Mouse (Mus musculus) stomach, embryonic 15.5 days (tissue): ENCODE data around the gene Mindy3. TPM values are rescaled to one million over a fixed set of nuclear protein-coding genes. Genes with fewer than 3 reads are reported as not detected.

Source experiments
- ATAC-seq: fragments of 200-750 bp; cut with Nextera tagmentation; 2 replicates; pipeline ENCODE4 v1.8.0; 2017; ENCODE audit warnings: low read depth, moderate number of reproducible peaks, moderate TSS enrichment; ENCODE audit not compliant: insufficient read depth, low FRiP score
- H3K27ac ChIP-seq: fragments of 300-500 bp; sonication (generic); 2 replicates; pipeline ENCODE4 v1.5.1; 2015; ENCODE audit warnings: mild to moderate bottlenecking, inconsistent platforms
- H3K27me3 ChIP-seq: fragments of 300-500 bp; sonication (generic); replicated peaks from 2 replicates; pipeline ENCODE4 v1.6.1; 2015; ENCODE audit warnings: inconsistent platforms
- H3K36me3 ChIP-seq: fragments of 300-500 bp; sonication (generic); 2 replicates; pipeline ENCODE4 v1.6.1; 2015; ENCODE audit warnings: inconsistent platforms
- H3K4me1 ChIP-seq: fragments of 300-500 bp; sonication (generic); 2 replicates; pipeline ENCODE4 v1.6.1; 2015; ENCODE audit warnings: inconsistent platforms
- H3K4me2 ChIP-seq: fragments of 300-500 bp; sonication (generic); 2 replicates; pipeline ENCODE4 v1.6.1; 2015; ENCODE audit warnings: mild to moderate bottlenecking, inconsistent platforms
- H3K4me3 ChIP-seq: fragments of 300-500 bp; sonication (generic); replicated peaks from 2 replicates; pipeline ENCODE4 v1.5.1; 2015; ENCODE audit warnings: inconsistent platforms
- H3K9ac ChIP-seq: fragments of 300-500 bp; sonication (generic); 2 replicates; pipeline ENCODE4 v1.6.1; 2015; ENCODE audit warnings: inconsistent platforms
- H3K9me3 ChIP-seq: fragments of 300-500 bp; sonication (generic); 2 replicates; pipeline ENCODE4 v1.6.1; 2016; ENCODE audit warnings: inconsistent platforms
- WGBS: fragments of 180-500 bp; shearing (Covaris S2); methylation state at CpG from one replicate; pipeline ENCODE4 v1.1.7; 2015; 5-methylcytosine and 5-hydroxymethylcytosine counted together
- polyA plus RNA-seq: library from polyadenylated mRNA; unstranded; fragments of >200 nt; fragmentation: Nextera tagmentation; extraction: Ambion mirVana; gene quantifications from 2 replicates; pipeline ENCODE4 v1.2.1, GENCODE M21; 2015

The Mindy3 gene
- polyA plus RNA-seq, 1 experiment from 2014 or later = 23.5 TPM

- Histone ChIP-seq H3K4me3 (no peak overlapping the region), H3K9me3 (no peaks in the 10 kb centered on the region), H3K27me3 (no peaks in the 10 kb centered on the region), H3K4me1 (peaks cover 11% of the 10 kb centered on the region), H3K36me3 (no peaks in the 10 kb centered on the region), H3K4me2 (no peak overlapping the region), H3K27ac (peak overlapping the region; percentile 22; the same call in 1 of the 2 replicates), H3K9ac (no peak overlapping the region)
- ATAC-seq = peak; percentile 81
- WGBS = 49% methylated on average over 6 of the region's 6 CpGs
Observed at GRCm38 (mm10) chr2:12325417-12325816, 93.9 kb downstream of the Mindy3 start.

DNA sequence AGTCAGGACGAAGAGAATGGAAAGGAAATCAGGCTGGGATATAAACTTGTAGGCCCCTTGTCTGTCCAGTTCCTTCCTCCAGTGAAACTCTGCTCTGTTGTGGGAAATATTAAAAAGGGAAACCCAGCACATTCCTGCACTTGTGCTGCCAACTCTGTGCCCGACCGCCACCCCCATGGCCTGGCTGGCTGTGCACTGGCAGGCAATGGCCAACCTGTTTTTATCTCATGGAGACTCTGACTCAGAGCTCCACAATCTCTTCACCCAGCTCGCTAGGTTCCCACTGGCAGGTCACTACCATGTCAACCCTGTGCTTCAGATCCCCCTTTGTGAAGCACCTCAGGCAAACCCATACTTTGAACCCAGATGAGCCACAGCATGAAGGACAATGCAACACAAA is 98.4 kb downstream of the Mindy3 start:
- Histone ChIP-seq H3K9me3 (no peaks in the 10 kb centered on the region), H3K36me3 (no peaks in the 10 kb centered on the region), H3K9ac (no peak overlapping the region), H3K27me3 (no peaks in the 10 kb centered on the region), H3K4me1 (0 out of 2 replicates have a peak, but pooled peaks cover 3% of the 10 kb centered on the region), H3K27ac (no peak overlapping the region), H3K4me2 (no peak overlapping the region), H3K4me3 (no peak overlapping the region)
- 73% methylated on average over 4 of the region's 4 CpGs for WGBS
- ATAC-seq = no peak

DNA sequence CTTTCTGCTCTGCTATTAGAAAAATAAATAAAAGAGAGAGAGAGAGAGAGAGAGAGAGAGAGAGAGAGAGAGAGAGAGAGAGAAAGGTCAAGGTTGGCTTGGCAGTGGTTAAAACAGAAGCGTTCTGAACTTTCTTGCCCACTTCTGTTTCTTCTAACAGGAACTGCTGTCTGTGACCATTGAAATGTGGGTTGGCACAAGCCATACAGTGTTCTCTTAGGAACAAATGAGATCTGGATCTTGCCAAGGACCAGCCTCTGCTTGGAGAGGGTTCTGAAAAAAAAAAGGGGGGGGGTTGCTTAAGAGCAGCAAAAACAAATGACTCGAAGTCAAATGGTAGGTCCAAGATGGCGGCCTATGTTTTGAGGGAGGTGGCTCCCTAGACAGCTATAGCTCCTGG is 100.6 kb downstream of the Mindy3 start:
- WGBS = 88% methylated on average over 3 of the region's 3 CpGs
- no peak overlapping the region for H3K27ac ChIP-seq
- H3K4me3 ChIP-seq = no peak overlapping the region

DNA sequence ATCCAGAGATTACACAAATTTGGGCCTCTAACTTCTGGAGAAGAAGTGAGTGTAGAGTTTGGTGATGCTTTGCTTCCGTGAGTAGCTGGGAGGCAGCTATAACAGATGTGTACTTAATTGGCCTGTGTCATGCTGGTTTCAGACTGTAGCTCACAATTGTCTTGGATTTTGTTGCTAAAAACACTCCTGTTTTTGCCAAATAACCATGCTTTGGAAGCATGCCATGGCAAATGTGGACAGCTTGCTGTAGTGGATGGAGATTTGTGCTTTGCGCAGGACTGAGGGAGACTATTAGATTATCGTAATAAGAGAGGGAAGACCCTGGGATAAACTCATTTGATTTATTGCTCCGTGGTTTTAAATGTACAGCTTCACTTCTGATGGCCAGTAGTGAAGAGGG is 101.2 kb downstream of the Mindy3 start:
- ATAC-seq = no peak
- WGBS = 72% methylated on average over 4 of the region's 4 CpGs
- Histone ChIP-seq H3K27me3 (no peaks in the 10 kb centered on the region), H3K9ac (no peak overlapping the region), H3K4me3 (no peak overlapping the region), H3K36me3 (no peaks in the 10 kb centered on the region), H3K9me3 (no peaks in the 10 kb centered on the region), H3K4me2 (no peak overlapping the region), H3K27ac (no peak overlapping the region), H3K4me1 (0 out of 2 replicates have a peak, but pooled peaks cover 3% of the 10 kb centered on the region)

More for the DNA sequence above, 100.6 kb downstream of the Mindy3 start:
- no peaks in the 10 kb centered on the region for H3K36me3 ChIP-seq
- no peaks in the 10 kb centered on the region for H3K9me3 ChIP-seq
- no peak overlapping the region for H3K4me2 ChIP-seq
- no peak for ATAC-seq
- no peak overlapping the region for H3K9ac ChIP-seq
- H3K27me3 ChIP-seq = no peaks in the 10 kb centered on the region
- H3K4me1 ChIP-seq = 0 out of 2 replicates have a peak, but pooled peaks cover 3% of the 10 kb centered on the region

DNA sequence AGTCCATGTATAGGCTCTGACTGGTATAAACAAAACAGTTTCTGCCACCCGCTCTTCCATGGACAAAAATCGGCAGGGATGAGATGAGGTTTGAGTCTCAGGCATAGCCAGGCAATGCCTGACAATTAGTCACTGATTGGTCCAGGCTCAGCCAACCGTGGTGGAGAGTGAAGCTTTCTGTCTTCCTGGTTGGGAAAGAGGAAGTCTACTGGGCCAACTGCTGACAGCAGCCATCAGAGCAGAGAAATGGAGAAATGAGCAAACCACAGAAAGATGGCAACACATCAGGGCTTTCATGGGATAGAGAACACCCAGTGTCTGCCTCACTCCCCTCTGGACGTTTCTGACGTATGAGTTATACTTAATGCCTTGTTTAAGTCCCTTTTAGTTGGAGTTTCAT is 101.9 kb downstream of the Mindy3 start:
- ATAC-seq = no peak
- 64% methylated on average over 5 of the region's 5 CpGs for WGBS
- no peak overlapping the region for H3K9ac ChIP-seq
- H3K4me1 ChIP-seq = 0 out of 2 replicates have a peak, but pooled peaks cover 3% of the 10 kb centered on the region
- H3K9me3 ChIP-seq = no peaks in the 10 kb centered on the region
- no peaks in the 10 kb centered on the region for H3K27me3 ChIP-seq
- no peak overlapping the region for H3K4me3 ChIP-seq
- no peak overlapping the region for H3K4me2 ChIP-seq
- H3K36me3 ChIP-seq = no peaks in the 10 kb centered on the region
- no peak overlapping the region for H3K27ac ChIP-seq

GRCm38 (mm10) chr2:12316361-12316760 is 102.9 kb downstream of the Mindy3 start:
- no peak overlapping the region for H3K4me2 ChIP-seq
- 39% methylated on average over 7 of the region's 7 CpGs for WGBS
- no peak overlapping the region for H3K4me3 ChIP-seq
- no peaks in the 10 kb centered on the region for H3K27me3 ChIP-seq
- no peak overlapping the region for H3K27ac ChIP-seq
- ATAC-seq = peak; percentile 31; the same call in 1 of the 2 replicates
- H3K9ac ChIP-seq = no peak overlapping the region
- H3K4me1 ChIP-seq = 0 out of 2 replicates have a peak, but pooled peaks cover 3% of the 10 kb centered on the region
- no peaks in the 10 kb centered on the region for H3K36me3 ChIP-seq
- H3K9me3 ChIP-seq = no peaks in the 10 kb centered on the region

GRCm38 (mm10) chr2:12314028-12314427 is 105.2 kb downstream of the Mindy3 start:
- Histone ChIP-seq H3K4me2 (no peak overlapping the region), H3K27me3 (no peaks in the 10 kb centered on the region), H3K9ac (no peak overlapping the region), H3K4me3 (no peak overlapping the region), H3K4me1 (0 out of 2 replicates have a peak, but pooled peaks cover 3% of the 10 kb centered on the region), H3K27ac (no peak overlapping the region), H3K9me3 (no peaks in the 10 kb centered on the region), H3K36me3 (no peaks in the 10 kb centered on the region)
- WGBS = 79% methylated on average over 6 of the region's 6 CpGs
- ATAC-seq = no peak

DNA sequence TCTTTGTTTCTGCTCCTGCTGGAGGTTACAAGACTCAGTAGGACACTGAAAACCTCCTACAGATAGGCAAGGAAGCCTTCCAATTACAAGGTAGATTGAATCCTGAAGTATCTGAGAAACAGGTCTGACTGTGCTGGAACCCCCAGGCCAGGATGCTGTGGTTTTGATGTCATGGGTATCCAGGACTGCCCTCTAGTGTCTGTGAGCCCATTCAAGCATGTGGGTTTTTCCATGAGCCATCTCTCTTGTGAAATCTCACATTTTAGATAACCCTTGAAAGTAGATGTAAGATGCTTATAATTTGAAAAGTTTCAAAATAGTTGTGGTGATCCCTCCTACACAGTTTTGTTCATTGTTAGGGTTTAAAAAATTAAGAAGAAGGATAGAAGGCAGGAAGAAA is 110.8 kb downstream of the Mindy3 start:
- ATAC-seq = no peak
- H3K9me3 ChIP-seq = no peaks in the 10 kb centered on the region
- no peak overlapping the region for H3K4me3 ChIP-seq
- no peak overlapping the region for H3K9ac ChIP-seq
- H3K27ac ChIP-seq = no peak overlapping the region
- no peaks in the 10 kb centered on the region for H3K27me3 ChIP-seq
- H3K36me3 ChIP-seq = no peaks in the 10 kb centered on the region
- no peak overlapping the region for H3K4me2 ChIP-seq
- no peaks in the 10 kb centered on the region for H3K4me1 ChIP-seq

GRCm38 (mm10) chr2:12307311-12307710 is 112.0 kb downstream of the Mindy3 start:
- Histone ChIP-seq H3K9ac (no peak overlapping the region), H3K4me2 (no peak overlapping the region), H3K4me1 (no peaks in the 10 kb centered on the region), H3K27ac (no peak overlapping the region), H3K36me3 (no peaks in the 10 kb centered on the region), H3K4me3 (no peak overlapping the region), H3K27me3 (no peaks in the 10 kb centered on the region), H3K9me3 (no peaks in the 10 kb centered on the region)
- no peak for ATAC-seq

- ATAC-seq = no peak
- Histone ChIP-seq H3K9ac (no peak overlapping the region), H3K4me1 (no peaks in the 10 kb centered on the region), H3K27ac (no peak overlapping the region), H3K4me2 (no peak overlapping the region), H3K36me3 (no peaks in the 10 kb centered on the region), H3K9me3 (no peaks in the 10 kb centered on the region), H3K27me3 (no peaks in the 10 kb centered on the region), H3K4me3 (no peak overlapping the region)
- 53% methylated on average over 9 of the region's 9 CpGs for WGBS
Observed at GRCm38 (mm10) chr2:12305064-12305650, 114.1 kb downstream of the Mindy3 start.

DNA sequence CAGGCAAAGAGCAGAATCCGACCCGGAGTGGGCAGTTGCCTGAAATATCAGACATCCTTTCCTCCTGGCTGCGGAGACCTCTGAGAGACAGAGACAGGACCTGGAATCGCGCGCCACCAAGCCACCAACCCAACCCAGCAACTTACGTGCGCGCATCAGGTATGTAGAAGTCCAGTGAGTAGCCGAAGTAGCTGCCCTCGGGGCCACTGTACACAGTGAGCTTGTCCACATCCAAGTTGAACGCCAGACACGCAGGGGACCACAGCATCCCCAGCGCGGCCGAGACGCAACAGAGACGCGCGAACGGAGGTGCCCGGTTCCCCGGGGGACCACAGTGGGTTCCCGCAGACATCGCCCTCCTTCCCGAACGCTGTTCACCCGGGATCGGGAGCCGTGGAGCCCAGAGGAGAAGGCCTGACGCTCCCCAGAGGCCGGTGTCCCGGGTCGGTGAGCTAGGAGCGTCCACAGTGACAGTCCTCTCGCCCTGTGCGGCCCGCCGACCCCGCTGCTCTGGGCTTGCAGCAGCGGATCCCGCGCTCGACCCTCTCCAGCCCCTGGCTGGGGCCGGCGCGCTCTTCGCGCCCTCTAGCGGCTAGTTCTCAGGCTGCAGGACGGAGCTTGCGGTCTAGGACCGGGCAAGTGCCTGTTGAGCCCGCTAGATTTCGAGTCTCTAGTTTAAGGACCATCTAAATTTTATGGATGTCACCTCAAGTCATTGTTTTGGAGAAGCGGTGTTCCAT is 117.7 kb downstream of the Mindy3 start, which contains the start of gene Itga8:
TSS of gene Itga8 (minus strand) at position 492 of the 740 bp plus-strand sequence.
- no peaks in the 10 kb centered on the region for H3K9me3 ChIP-seq
- peak; percentile 89 for ATAC-seq
- peak within 1 kb of the TSS; percentile 53 for H3K9ac ChIP-seq
- H3K4me1 ChIP-seq = no peaks in the 10 kb centered on the region
- under 1% methylated on average over 56 of the region's 56 CpGs for WGBS
- peak within 1 kb of the TSS; percentile 55; the same call in 1 of the 2 replicates for H3K27ac ChIP-seq
- H3K27me3 ChIP-seq = no peaks in the 10 kb centered on the region
- no peaks in the 10 kb centered on the region for H3K36me3 ChIP-seq
- peak within 1 kb of the TSS; percentile 82 for H3K4me2 ChIP-seq
- H3K4me3 ChIP-seq = peak within 1 kb of the TSS; percentile 57

DNA sequence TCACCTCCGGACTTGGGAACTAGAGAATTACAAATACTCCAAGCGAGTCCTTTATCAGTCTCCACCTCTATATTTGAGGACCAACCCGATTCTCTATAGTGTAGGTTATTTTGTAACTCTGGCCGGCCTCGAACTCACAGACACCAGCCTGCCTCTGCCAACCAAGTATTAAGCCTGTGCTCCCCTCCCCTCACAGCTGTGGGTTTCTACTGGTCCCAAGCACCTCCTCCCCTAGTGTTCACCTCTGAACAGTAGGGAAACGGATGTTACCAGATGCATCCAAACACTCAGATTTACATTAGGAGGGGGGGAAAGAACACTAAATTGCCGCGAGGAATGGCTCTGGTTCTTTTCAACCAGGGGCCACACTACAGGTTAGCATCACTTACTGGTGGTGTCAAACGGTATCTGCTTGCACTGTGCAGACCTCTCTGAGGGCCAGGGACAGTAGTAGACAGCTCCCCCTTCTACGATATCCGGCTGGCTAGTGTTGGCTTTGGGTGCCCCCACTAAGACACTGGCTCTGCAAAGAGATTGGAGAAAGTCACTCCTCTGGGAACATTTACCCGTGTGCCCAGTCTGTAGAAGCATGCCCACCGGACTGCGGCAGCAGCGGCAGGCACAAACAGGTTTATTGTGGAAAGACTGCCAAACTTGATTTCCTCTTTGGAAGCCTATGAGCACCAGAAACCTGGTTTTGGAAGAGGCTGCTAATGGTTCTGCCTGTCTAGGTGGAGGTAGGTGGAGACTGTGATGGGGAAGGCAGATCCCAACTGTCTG is 118.6 kb downstream of the Mindy3 start:
- Histone ChIP-seq H3K9ac (peak overlapping the region; percentile 53; the same call in 1 of the 2 replicates), H3K4me2 (peak overlapping the region; percentile 82), H3K27me3 (no peaks in the 10 kb centered on the region), H3K27ac (0 out of 2 replicates have a peak overlapping the region, but pooled peaks have one; percentile 55), H3K4me3 (peak overlapping the region; percentile 57), H3K9me3 (no peaks in the 10 kb centered on the region), H3K36me3 (no peaks in the 10 kb centered on the region), H3K4me1 (no peaks in the 10 kb centered on the region)
- ATAC-seq = no peak
- 47% methylated on average over 15 of the region's 15 CpGs for WGBS
